ENCODE assay signal across 8 mouse cellular contexts in genomic region chr5:41706777-41707114, GRCm38 (mm10). TPM values are rescaled to one million over a fixed set of nuclear protein-coding genes. Genes with fewer than 3 reads are reported as not detected.
A peak's percentile ranks its signal among the peaks of the same experiment; 100 is the strongest.
DNase-seq lines count a peak whose midpoint lies in the region; ATAC-seq and TF ChIP-seq lines count a peak whose summit lies in the region.

No protein-coding gene starts in this region.

- no peaks in the 10 kb centered on the region for H3K27me3 ChIP-seq in testis, adult 2 months (ENCODE audit: control insufficient read depth, insufficient read depth, low read length)
- H3K27me3 ChIP-seq in liver, embryonic 12.5 days (replicated peaks) = no peaks in the 10 kb centered on the region

- no peaks in the 10 kb centered on the region; the same call in 1 of the 2 replicates for H3K4me1 ChIP-seq in testis, adult 2 months (ENCODE audit: control insufficient read depth, insufficient read depth, low read length)
- peaks cover 14% of the 10 kb centered on the region for H3K4me1 ChIP-seq in liver, embryonic 12.5 days

- H3K36me3 ChIP-seq in testis, adult 2 months (ENCODE audit: control insufficient read depth, insufficient read depth, low read length) = no peaks in the 10 kb centered on the region
- H3K36me3 ChIP-seq in liver, embryonic 12.5 days = no peaks in the 10 kb centered on the region

- 6% methylated on average over 9 of the region's 9 CpGs for WGBS in liver, embryonic 12.5 days (ENCODE audit: insufficient replicate concordance)

- H3K4me2 ChIP-seq in liver, embryonic 12.5 days = peak overlapping the region; percentile 95

- H3K9me3 ChIP-seq in liver, embryonic 12.5 days (replicated peaks) = no peaks in the 10 kb centered on the region

- no peak for DNase-seq in gastrocnemius, adult 2 months
- DNase-seq in gastrocnemius, postnatal 14 days = no peak
- no peak for DNase-seq in testis, postnatal 14 days (ENCODE audit: low spot score)
- DNase-seq in frontal cortex, postnatal 36 days (ENCODE audit: low spot score in 2 of 2) = no peak
- no peak for DNase-seq in left cerebral cortex, adult 11 months (ENCODE audit: low spot score)
- DNase-seq in cerebellum, postnatal 10 days = no peak

- intact Hi-C loops in gastrocnemius, adult 2 months (cut with DNase I) = loop anchor here (10.0 kb wide), 1 partner anchor 138 kb away; the partner anchor contains the start of gene Bod1l
- intact Hi-C loops in gastrocnemius, postnatal 14 days (cut with DNase I; ENCODE audit: low total_unique reads) = no loop called here

- ATAC-seq in liver, embryonic 12.5 days = no peak

- H3K27ac ChIP-seq in gastrocnemius, adult 2 months = peak overlapping the region; percentile 93
- peak overlapping the region; percentile 94 for H3K27ac ChIP-seq in testis, adult 2 months (ENCODE audit: control insufficient read depth, insufficient read depth, low read depth, low read length)
- H3K27ac ChIP-seq in liver, embryonic 12.5 days = peak overlapping the region; percentile 75; the same call in 1 of the 2 replicates

- TF ChIP-seq POLR2A in testis, adult 2 months (IDR thresholded peaks at IDR 0.05; ENCODE audit: control insufficient read depth, low read depth, low read length) = no peak

- peak overlapping the region; percentile 82 for H3K4me3 ChIP-seq in gastrocnemius, adult 2 months
- peak overlapping the region; percentile 93 for H3K4me3 ChIP-seq in testis, adult 2 months (ENCODE audit: control insufficient read depth, low read depth, low read length)
- H3K4me3 ChIP-seq in liver, embryonic 12.5 days = peak overlapping the region; percentile 98

- no peak for TF ChIP-seq CTCF in gastrocnemius, adult 2 months (IDR thresholded peaks at IDR 0.05)
- no peak for TF ChIP-seq CTCF in testis, adult 2 months (IDR thresholded peaks at IDR 0.05; ENCODE audit: control insufficient read depth, insufficient read depth, insufficient replicate concordance, low read depth, low read length)

- peak overlapping the region; percentile 87 for H3K9ac ChIP-seq in liver, embryonic 12.5 days

RNA-seq across cellular contexts. Expression of gene Rab28, which starts 1.2 kb away (rescaled TPM):
- 10 to 100 TPM; 83.0 to 98.9 TPM for total RNA-seq in gastrocnemius, adult 2 months (2021)
- total RNA-seq in gastrocnemius, postnatal 14 days (2021) = 10 to 100 TPM; 54.4 to 57.5 TPM
- 45.9 and 49.8 TPM in 2 replicates for polyA plus RNA-seq in testis, adult 2 months (2012; rRNA removed)
- polyA plus RNA-seq in liver, embryonic 12.5 days (2016; fragmentation: Nextera tagmentation; extraction: Ambion mirVana) = 30.2 and 31.4 TPM in 2 replicates

RNA-seq across cellular contexts. Expression of gene Nkx3-2, which starts 57.6 kb away (rescaled TPM):
- not detected for total RNA-seq in gastrocnemius, adult 2 months (2021)
- not detected for total RNA-seq in gastrocnemius, postnatal 14 days (2021)
- polyA plus RNA-seq in testis, adult 2 months (2012; rRNA removed) = not detected in 2 replicates
- 0.07 and 0.43 TPM in 2 replicates for polyA plus RNA-seq in liver, embryonic 12.5 days (2016; fragmentation: Nextera tagmentation; extraction: Ambion mirVana)
